Mouse (Mus musculus): ENCODE measurements around the gene Gsx2. TPM values are rescaled to one million over a fixed set of nuclear protein-coding genes. Genes with fewer than 3 reads are reported as not detected.

Gsx2 gene
- polyA plus RNA-seq, 1 experiment from 2014 or later, result 0.18 TPM

- H3K9ac ChIP-seq (ENCODE audit: low read depth, low read length), result no peak overlapping the region
- no peak for ATAC-seq
- H3K4me3 ChIP-seq (ENCODE audit: low read length), result no peak overlapping the region
- H3K4me2 ChIP-seq (ENCODE audit: low read length), result no peak overlapping the region; the same call in 1 of the 2 replicates
- H3K36me3 ChIP-seq (ENCODE audit: control insufficient read depth, insufficient read depth, low read length), result no peaks in the 10 kb centered on the region
- 1% methylated on average over 8 of the region's 8 CpGs for WGBS
- H3K4me1 ChIP-seq (ENCODE audit: control insufficient read depth, insufficient read depth, low read depth, low read length), result peaks cover 4% of the 10 kb centered on the region
- H3K27me3 ChIP-seq (replicated peaks; ENCODE audit: control insufficient read depth, insufficient read depth, low read length), result peaks cover 49% of the 10 kb centered on the region
- H3K27ac ChIP-seq (ENCODE audit: low read depth, low read length), result no peak overlapping the region
- no peaks in the 10 kb centered on the region for H3K9me3 ChIP-seq (ENCODE audit: control insufficient read depth, low read length)
These were observed 9.0 kb downstream of the Gsx2 start for GRCm38 (mm10) chr5:75084393-75084870.

- no peak overlapping the region for H3K27ac ChIP-seq (ENCODE audit: low read depth, low read length)
- no peaks in the 10 kb centered on the region for H3K36me3 ChIP-seq (ENCODE audit: control insufficient read depth, insufficient read depth, low read length)
- WGBS, result 1% methylated on average over 25 of the region's 25 CpGs
- H3K4me1 ChIP-seq (ENCODE audit: control insufficient read depth, insufficient read depth, low read depth, low read length), result peaks cover 4% of the 10 kb centered on the region
- no peak overlapping the region for H3K9ac ChIP-seq (ENCODE audit: low read depth, low read length)
- peaks cover 43% of the 10 kb centered on the region for H3K27me3 ChIP-seq (replicated peaks; ENCODE audit: control insufficient read depth, insufficient read depth, low read length)
- ATAC-seq, result no peak
- no peak overlapping the region for H3K4me3 ChIP-seq (ENCODE audit: low read length)
- no peaks in the 10 kb centered on the region for H3K9me3 ChIP-seq (ENCODE audit: control insufficient read depth, low read length)
- peak overlapping the region; percentile 35; the same call in 1 of the 2 replicates for H3K4me2 ChIP-seq (ENCODE audit: low read length)
These were observed 9.6 kb downstream of the Gsx2 start for GRCm38 (mm10) chr5:75084871-75085520.

GRCm38 (mm10) chr5:75085521-75085875 lies 10.1 kb downstream of the Gsx2 start:
- Histone ChIP-seq H3K27me3 (replicated peaks; ENCODE audit: control insufficient read depth, insufficient read depth, low read length) (peaks cover 38% of the 10 kb centered on the region), H3K27ac (ENCODE audit: low read depth, low read length) (no peak overlapping the region), H3K4me1 (ENCODE audit: control insufficient read depth, insufficient read depth, low read depth, low read length) (peaks cover 4% of the 10 kb centered on the region), H3K9ac (ENCODE audit: low read depth, low read length) (no peak overlapping the region), H3K4me3 (ENCODE audit: low read length) (no peak overlapping the region), H3K4me2 (ENCODE audit: low read length) (no peak overlapping the region), H3K9me3 (ENCODE audit: control insufficient read depth, low read length) (no peaks in the 10 kb centered on the region), H3K36me3 (ENCODE audit: control insufficient read depth, insufficient read depth, low read length) (no peaks in the 10 kb centered on the region)
- no peak for ATAC-seq
- under 1% methylated on average over 17 of the region's 17 CpGs for WGBS

DNA sequence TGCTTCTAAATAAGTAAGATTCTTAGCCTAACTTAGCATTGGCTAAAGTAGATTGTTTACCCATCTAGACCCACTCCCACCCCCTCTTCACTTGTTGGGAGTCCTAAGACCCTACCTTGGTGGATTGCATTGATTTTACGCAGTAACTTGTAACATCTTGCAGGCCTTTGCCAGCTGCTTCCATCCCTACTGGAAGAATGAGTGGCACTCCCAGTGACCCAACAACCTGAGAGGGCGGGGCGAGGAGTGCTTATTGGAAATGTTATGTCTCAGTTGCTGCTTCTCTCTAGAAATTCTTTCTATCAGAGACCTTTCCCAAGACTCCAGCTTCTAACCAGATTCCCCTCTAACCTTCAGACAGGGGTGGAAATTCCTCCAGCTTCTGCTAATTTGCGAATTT lies 10.5 kb downstream of the Gsx2 start:
- ATAC-seq, result no peak
- Histone ChIP-seq H3K27me3 (replicated peaks; ENCODE audit: control insufficient read depth, insufficient read depth, low read length) (peaks cover 35% of the 10 kb centered on the region), H3K9ac (ENCODE audit: low read depth, low read length) (no peak overlapping the region), H3K36me3 (ENCODE audit: control insufficient read depth, insufficient read depth, low read length) (no peaks in the 10 kb centered on the region), H3K4me2 (ENCODE audit: low read length) (no peak overlapping the region), H3K4me3 (ENCODE audit: low read length) (no peak overlapping the region), H3K9me3 (ENCODE audit: control insufficient read depth, low read length) (no peaks in the 10 kb centered on the region), H3K4me1 (ENCODE audit: control insufficient read depth, insufficient read depth, low read depth, low read length) (peaks cover 4% of the 10 kb centered on the region), H3K27ac (ENCODE audit: low read depth, low read length) (no peak overlapping the region)
- WGBS, result 28% methylated on average over 4 of the region's 4 CpGs

DNA sequence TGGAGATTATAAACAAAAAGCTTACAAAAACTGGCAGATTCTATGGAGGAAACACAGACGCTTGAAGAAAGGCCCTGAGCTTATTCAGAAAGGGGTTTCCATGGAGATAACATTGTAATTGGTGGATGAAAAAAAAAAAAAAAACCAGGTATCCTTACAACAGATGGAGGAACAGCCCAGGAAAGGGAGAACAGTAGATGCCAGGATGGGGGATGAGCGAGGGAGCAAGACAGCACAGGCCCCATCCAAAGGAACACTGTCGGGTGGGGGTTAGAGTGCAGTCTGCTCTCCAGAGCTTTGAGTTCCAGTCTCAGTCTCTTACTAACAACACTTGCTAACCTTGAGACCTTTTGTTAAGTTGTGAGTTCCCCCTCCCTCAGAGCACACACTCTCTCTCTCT lies 31.1 kb downstream of the Gsx2 start:
- no peak overlapping the region for H3K27ac ChIP-seq (ENCODE audit: low read depth, low read length)
- 50% methylated on average over 3 of the region's 3 CpGs for WGBS
- no peak overlapping the region for H3K9ac ChIP-seq (ENCODE audit: low read depth, low read length)
- H3K36me3 ChIP-seq (ENCODE audit: control insufficient read depth, insufficient read depth, low read length), result no peaks in the 10 kb centered on the region
- no peak overlapping the region for H3K4me3 ChIP-seq (ENCODE audit: low read length)
- no peaks in the 10 kb centered on the region for H3K4me1 ChIP-seq (ENCODE audit: control insufficient read depth, insufficient read depth, low read depth, low read length)
- no peaks in the 10 kb centered on the region; the same call in 1 of the 2 replicates for H3K27me3 ChIP-seq (replicated peaks; ENCODE audit: control insufficient read depth, insufficient read depth, low read length)
- H3K9me3 ChIP-seq (ENCODE audit: control insufficient read depth, low read length), result peaks cover 7% of the 10 kb centered on the region; the same call in 1 of the 2 replicates
- no peak for ATAC-seq
- H3K4me2 ChIP-seq (ENCODE audit: low read length), result no peak overlapping the region

- H3K36me3 ChIP-seq (ENCODE audit: control insufficient read depth, insufficient read depth, low read length), result no peaks in the 10 kb centered on the region
- no peaks in the 10 kb centered on the region for H3K4me1 ChIP-seq (ENCODE audit: control insufficient read depth, insufficient read depth, low read depth, low read length)
- H3K4me2 ChIP-seq (ENCODE audit: low read length), result no peak overlapping the region
- H3K27me3 ChIP-seq (replicated peaks; ENCODE audit: control insufficient read depth, insufficient read depth, low read length), result no peaks in the 10 kb centered on the region
- H3K4me3 ChIP-seq (ENCODE audit: low read length), result no peak overlapping the region
- H3K27ac ChIP-seq (ENCODE audit: low read depth, low read length), result no peak overlapping the region
- H3K9ac ChIP-seq (ENCODE audit: low read depth, low read length), result no peak overlapping the region
- peaks cover 7% of the 10 kb centered on the region; the same call in 1 of the 2 replicates for H3K9me3 ChIP-seq (ENCODE audit: control insufficient read depth, low read length)
- no peak for ATAC-seq
- 72% methylated on average over 5 of the region's 5 CpGs for WGBS
These were observed 34.0 kb downstream of the Gsx2 start for GRCm38 (mm10) chr5:75109368-75109767.

DNA sequence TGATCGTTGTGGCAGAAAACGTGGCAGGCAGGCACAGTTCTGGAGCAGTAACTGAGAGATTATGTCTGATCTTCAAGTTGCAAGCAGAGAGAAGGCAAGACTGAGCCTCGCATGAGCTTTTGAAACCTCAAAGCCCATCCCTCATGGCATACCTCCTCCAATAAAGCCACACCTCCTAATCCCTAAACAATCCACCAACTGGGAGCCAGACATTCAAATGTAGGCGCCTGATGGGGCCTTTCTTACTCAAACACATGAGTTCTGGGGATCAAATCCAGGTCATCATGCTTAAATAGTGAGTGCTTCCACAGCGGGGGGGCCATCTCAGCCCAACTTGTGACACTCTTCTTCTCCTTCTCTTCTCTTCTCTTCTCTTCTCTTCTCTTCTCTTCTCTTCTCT lies 36.4 kb downstream of the Gsx2 start:
- ATAC-seq, result no peak
- Histone ChIP-seq H3K4me2 (ENCODE audit: low read length) (no peak overlapping the region), H3K27ac (ENCODE audit: low read depth, low read length) (no peak overlapping the region), H3K27me3 (replicated peaks; ENCODE audit: control insufficient read depth, insufficient read depth, low read length) (no peaks in the 10 kb centered on the region), H3K4me1 (ENCODE audit: control insufficient read depth, insufficient read depth, low read depth, low read length) (no peaks in the 10 kb centered on the region), H3K9ac (ENCODE audit: low read depth, low read length) (no peak overlapping the region), H3K36me3 (ENCODE audit: control insufficient read depth, insufficient read depth, low read length) (no peaks in the 10 kb centered on the region), H3K9me3 (ENCODE audit: control insufficient read depth, low read length) (peaks cover 7% of the 10 kb centered on the region; the same call in 1 of the 2 replicates), H3K4me3 (ENCODE audit: low read length) (no peak overlapping the region)
- 53% methylated on average over 5 of the region's 5 CpGs for WGBS

DNA sequence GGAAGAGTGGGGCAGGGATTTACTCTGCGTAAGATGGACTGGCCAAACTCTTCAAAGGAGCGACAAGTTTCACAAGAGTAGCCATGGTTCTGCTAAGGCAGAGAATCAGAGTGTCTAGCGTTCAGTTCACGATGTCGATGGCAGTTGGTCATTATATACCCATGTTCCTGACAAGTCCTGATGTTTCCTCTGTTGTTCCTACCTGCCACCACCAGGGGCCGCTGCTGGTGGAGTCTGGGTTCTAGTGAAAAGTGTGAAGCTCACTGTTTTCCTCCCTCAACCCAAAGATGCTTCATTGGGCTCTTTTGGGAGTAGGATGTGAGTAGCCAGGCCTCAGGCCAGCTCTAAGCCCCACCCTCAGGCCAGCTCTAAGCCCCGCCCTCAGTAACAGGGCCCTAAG lies 43.4 kb downstream of the Gsx2 start:
- Histone ChIP-seq H3K4me3 (ENCODE audit: low read length) (no peak overlapping the region), H3K36me3 (ENCODE audit: control insufficient read depth, insufficient read depth, low read length) (no peaks in the 10 kb centered on the region), H3K27ac (ENCODE audit: low read depth, low read length) (no peak overlapping the region), H3K4me2 (ENCODE audit: low read length) (no peak overlapping the region), H3K9me3 (ENCODE audit: control insufficient read depth, low read length) (no peaks in the 10 kb centered on the region), H3K27me3 (replicated peaks; ENCODE audit: control insufficient read depth, insufficient read depth, low read length) (no peaks in the 10 kb centered on the region), H3K4me1 (ENCODE audit: control insufficient read depth, insufficient read depth, low read depth, low read length) (no peaks in the 10 kb centered on the region), H3K9ac (ENCODE audit: low read depth, low read length) (no peak overlapping the region)
- WGBS, result 74% methylated on average over 7 of the region's 7 CpGs
- no peak for ATAC-seq

DNA sequence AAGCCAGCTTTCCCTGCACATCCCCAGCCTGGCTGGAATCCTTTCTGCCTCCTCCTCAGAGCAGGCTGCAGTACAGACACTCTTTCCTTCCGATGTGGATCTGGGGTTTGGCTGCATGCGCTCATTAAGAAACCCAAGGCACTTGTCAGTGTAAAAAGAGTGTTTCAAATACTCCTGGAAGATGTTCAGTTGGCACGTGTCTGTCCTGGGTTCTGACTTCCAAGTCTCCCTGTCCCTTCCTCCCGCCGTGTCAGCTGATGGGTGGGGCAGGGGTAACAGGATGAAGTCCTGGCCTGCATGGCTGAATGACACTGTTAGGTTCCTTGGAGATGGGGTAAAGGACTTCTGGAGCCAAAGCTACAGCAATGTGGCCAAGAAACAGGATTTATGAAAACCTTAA lies 46.2 kb downstream of the Gsx2 start:
- H3K4me3 ChIP-seq (ENCODE audit: low read length), result no peak overlapping the region
- no peak overlapping the region for H3K9ac ChIP-seq (ENCODE audit: low read depth, low read length)
- H3K36me3 ChIP-seq (ENCODE audit: control insufficient read depth, insufficient read depth, low read length), result no peaks in the 10 kb centered on the region
- no peak for ATAC-seq
- no peak overlapping the region for H3K4me2 ChIP-seq (ENCODE audit: low read length)
- no peaks in the 10 kb centered on the region for H3K4me1 ChIP-seq (ENCODE audit: control insufficient read depth, insufficient read depth, low read depth, low read length)
- WGBS, result 47% methylated on average over 5 of the region's 5 CpGs
- no peak overlapping the region for H3K27ac ChIP-seq (ENCODE audit: low read depth, low read length)
- no peaks in the 10 kb centered on the region for H3K9me3 ChIP-seq (ENCODE audit: control insufficient read depth, low read length)
- no peaks in the 10 kb centered on the region for H3K27me3 ChIP-seq (replicated peaks; ENCODE audit: control insufficient read depth, insufficient read depth, low read length)
